Mouse (Mus musculus) gastrocnemius, postnatal 10 days (tissue): ENCODE results near the gene Cfl1. TPM values are rescaled to one million over a fixed set of nuclear protein-coding genes. Genes with fewer than 3 reads are reported as not detected.

Experiments used
- DNase-seq: peaks from one replicate; pipeline ENCODE4 v3.0.0; 2021; ENCODE audit warnings: mixed read lengths
- long read RNA-seq, 2 experiments: library from polyadenylated mRNA; stranded (forward); transcript quantifications; one replicate each; pipeline ENCODE4 v2.0.0; 2021
- total RNA-seq, 2 experiments: library from RNA; stranded (reverse); gene quantifications; 2 replicates each; pipeline ENCODE4 v1.2.3; 2021

Cfl1 gene
- 100 to 1,000 TPM; 305 to 378 TPM for total RNA-seq
- long read RNA-seq, experiment 1, transcript Cfl1-202 (4 exons, 2,354 nt) = major isoform, 194 of 225 reads
- long read RNA-seq, experiment 1, partial matches to known transcripts = 0 of 225 reads
- long read RNA-seq, experiment 1, other reads (novel, unspliced or antisense) = 29 of 225 reads
- long read RNA-seq, experiment 2, transcript Cfl1-202 (4 exons, 2,354 nt) = major isoform, 172 of 192 reads
- long read RNA-seq, experiment 2, partial matches to known transcripts = 17 of 192 reads
- long read RNA-seq, experiment 2, other reads (novel, unspliced or antisense) = 3 of 192 reads

DNA sequence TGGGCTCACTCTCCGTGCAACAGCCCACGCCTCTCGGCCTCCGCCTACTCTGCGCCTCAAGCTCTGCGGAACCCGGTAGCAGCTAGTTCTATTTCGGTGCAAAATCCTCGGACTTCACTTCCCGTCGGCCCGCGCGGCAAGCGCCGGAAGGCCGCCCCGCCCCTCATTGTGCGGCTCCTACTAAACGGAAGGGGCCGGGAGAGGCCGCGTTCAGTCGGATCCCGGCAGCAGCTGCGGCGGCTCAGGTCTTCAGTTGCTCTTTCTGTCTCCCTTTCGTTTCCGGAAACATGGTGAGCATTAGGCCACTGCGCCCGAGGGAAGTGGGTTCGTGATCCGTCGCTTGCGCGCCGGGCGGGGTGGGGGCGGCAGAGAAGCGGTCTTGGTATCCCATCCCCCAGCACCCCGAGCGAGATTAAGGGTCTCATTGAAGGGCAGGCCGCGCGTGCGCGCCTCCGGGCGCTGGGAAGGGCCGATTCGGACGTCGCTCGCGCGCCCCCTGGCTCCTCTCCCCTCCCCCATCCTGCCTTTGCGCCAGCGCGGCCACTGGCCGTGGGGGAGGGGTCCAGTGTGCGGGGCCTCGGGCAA lies at the start of gene Cfl1:
Cfl1 (plus strand) TSS at position 143 of the 585 bp plus-strand sequence.
- peak; percentile 92 for DNase-seq

DNA sequence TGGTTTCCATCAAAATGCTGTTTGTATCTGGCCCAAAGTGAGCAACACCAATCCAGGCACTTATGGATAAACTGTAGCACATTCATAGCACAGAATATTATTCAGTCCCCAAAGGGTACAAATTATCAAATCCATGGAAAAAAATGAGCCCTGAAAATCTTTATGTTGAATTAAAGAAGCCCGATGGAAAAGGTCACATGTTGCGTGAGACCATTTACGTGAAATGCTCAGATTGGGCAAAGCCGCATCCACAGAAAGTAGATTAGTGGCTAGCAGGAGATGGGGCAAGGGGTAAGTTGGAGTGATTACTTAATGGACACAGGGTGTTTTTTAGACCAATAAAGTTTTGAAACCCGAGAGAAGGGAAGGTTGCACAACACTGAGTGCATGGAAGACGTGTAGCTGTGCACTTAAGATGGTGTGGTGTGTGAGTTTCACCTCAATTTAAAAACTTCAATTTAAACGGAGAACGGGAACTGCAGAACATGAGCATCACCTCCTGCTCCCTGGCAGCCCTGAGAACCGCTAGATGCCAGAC lies 45.8 kb upstream of the Cfl1 start:
- no peak for DNase-seq

DNA sequence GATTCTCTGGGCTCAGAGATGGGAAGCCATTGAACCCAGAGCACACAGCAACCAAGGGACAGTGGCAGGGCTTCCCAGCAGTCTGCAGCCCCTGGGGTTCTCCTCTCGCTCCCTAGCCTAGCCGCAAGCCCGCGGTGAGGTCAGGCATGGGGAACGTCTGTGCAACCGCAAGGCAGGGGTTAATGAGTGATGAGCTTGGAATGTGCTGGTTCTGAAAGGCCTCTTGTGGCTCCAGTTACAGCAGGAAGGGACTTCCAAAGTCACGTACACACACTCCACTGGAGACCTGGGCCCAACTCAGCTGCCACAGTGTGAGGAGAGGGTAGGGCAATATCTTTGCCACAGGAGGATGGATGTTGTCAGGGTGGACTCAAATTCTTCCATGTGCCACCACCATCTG lies 45.3 kb upstream of the Cfl1 start:
- no peak for DNase-seq

DNA sequence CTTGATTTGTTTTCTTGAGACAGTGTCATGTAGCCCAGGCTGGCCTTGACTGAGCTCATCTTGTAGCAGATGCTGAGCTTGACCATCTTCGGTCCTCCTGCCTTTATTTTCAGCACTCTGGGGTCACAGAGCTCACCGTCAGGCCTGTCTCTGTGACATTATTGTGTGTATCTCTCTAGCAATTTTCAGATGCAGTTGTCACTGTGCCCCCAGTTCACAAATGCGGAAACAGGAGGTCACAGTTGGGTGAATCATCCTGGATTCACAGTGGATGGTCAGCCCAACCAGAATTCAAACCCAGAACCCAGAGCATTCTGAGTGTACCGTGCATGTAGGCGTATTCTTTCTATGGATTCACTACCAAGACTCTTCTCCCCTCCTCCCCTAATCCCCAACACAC lies 44.5 kb upstream of the Cfl1 start:
- no peak for DNase-seq

DNA sequence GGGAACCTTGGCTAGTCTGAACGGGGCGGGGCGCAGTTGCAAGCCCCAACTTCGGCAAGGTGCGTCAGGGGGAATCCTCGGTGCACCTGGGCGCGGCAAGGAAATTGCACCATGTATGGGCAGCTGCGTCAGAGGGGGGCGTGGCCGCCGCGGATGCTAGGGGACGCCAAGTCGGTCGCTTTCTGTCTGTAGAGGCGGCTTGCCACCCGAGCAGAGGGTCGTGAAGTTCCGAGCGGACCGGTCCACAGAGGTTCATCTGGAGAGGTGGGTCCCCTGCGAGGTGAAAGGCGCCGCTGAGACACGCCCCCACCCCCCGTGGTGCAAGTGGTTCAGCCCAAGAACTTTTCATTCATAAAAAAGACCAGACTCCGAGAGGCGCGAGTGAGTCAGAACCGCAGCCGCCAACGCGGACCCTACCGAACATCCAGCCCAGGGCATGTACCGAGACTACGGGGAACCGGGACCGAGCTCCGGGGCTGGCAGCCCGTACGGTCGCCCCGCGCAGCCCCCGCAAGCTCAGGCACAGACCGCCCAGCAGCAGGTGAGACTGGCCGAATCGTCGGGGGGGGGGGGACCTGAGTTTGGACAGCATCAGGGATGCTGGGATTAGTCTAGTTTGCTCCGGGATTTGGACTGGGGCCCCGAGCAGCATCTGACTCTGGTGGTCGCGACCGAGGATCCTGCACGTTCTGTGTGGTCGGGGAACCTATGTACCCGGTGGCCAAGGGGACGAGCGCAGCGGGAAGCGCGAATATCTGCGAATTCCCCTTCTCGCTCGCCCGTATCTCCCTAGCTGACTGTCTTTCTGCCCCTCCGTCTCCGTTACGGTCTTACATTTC lies 42.5 kb upstream of the Cfl1 start, which contains the start of gene Fosl1:
Fosl1 (plus strand) TSS at position 33 of the 839 bp plus-strand sequence.
- DNase-seq = peak; percentile 63

DNA sequence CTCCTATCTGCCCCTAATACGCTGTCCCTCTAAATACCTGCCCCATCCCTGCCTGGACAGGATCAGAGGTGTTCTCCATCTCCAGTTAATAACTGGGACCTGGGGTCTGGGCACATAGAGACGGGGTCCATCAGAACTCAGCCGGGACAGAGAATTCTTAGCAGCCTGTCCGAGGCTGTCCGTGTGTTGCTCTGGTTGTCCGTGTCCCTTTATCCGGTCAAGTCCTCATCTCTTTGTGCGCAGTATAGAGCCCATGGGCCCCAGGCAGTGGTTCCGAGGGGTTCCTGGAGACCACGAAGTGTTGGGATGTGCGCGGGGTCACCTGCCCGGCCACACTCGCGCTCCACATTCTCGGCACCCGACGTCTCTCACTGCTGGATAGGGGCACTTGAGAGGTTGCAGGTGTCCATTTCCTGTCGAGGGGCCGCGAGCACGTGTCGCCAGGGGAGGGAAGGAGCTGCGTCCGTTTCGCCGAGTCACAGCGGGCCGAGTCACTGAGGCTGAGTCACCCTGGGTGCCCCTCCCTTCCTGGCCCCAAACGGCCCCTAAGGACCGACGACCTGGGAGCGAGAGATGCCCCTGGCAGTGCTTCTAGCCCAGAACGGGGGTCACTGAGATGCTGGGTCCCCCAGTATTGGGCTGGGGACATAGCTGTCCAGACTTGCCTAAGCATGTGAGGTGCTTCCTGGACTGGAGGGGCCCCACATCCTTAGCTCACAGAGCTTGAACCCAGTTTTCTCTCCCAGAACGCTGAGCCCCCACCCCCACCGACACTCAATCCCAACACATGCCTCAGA lies 41.7 kb upstream of the Cfl1 start:
- DNase-seq = no peak

DNA sequence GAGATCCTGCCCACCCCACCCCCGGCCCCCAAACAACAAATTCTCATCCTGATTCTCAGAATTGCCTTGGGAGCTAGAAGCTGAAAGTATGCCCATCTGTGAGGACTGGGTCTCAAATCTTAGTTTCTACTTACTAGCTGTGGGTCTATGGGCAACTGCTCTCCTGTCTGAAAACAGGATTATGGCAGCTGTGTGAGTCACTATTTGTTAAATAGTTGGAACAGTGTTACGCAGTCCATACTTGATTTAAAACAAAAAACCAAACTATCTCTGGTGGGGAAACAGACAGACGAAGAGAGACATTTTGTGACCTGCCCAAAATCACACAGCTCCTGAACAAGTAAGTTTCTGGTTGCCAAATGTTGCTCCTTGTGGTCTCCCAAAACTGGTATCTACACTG lies 40.6 kb upstream of the Cfl1 start:
- no peak for DNase-seq

DNA sequence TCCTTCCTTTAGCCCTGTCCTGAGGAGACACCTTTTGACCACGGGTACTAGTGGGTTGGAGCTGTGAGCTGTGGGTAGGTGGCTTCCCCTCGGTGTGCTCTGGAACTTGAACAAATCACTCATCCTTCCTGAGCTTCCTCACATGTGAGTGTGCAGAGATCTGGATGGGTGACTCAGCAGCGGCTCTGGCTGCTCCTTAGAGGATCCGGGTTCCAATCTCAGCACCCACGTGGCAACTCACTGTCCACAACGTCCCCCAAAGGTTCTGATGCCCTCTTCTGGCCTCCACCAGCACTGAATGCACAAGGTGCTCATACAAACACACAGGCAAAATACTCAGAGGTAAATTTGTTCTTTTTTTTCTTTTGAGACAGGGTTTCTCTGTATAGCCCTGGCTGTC lies 38.5 kb upstream of the Cfl1 start:
- no peak for DNase-seq

DNA sequence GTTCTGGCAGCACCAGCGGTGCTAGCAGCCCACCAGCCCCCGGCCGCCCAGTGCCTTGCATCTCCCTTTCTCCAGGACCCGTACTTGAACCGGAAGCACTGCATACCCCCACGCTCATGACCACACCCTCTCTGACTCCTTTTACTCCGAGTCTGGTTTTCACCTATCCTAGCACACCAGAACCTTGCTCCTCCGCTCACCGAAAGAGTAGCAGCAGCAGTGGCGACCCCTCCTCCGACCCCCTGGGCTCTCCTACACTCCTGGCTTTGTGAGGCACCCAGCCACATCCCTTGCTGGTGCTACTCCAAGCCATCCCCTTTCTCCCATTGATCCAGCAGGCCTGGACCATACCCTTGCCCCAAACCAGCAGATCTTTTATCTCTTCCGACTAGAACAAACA lies 35.2 kb upstream of the Cfl1 start:
- no peak for DNase-seq

DNA sequence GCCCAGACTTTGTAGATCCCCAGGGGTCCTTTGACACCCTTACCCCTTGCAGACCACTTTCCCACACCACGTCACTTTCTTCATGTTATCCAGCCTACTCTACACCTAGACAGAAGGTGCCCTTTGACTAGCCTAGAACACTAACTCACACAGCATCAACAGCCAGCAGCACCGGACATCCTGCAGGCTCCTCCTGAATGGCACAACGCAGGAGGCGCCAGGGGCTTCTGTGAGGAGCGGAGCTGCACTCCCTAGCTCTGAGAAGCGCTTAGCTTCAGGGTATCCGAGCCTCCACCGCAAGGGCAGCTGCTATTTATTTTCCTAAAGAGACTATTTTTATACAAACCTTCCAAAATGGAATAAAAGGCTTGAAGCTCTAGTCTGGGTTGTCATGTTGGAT lies 34.7 kb upstream of the Cfl1 start:
- DNase-seq = no peak

DNA sequence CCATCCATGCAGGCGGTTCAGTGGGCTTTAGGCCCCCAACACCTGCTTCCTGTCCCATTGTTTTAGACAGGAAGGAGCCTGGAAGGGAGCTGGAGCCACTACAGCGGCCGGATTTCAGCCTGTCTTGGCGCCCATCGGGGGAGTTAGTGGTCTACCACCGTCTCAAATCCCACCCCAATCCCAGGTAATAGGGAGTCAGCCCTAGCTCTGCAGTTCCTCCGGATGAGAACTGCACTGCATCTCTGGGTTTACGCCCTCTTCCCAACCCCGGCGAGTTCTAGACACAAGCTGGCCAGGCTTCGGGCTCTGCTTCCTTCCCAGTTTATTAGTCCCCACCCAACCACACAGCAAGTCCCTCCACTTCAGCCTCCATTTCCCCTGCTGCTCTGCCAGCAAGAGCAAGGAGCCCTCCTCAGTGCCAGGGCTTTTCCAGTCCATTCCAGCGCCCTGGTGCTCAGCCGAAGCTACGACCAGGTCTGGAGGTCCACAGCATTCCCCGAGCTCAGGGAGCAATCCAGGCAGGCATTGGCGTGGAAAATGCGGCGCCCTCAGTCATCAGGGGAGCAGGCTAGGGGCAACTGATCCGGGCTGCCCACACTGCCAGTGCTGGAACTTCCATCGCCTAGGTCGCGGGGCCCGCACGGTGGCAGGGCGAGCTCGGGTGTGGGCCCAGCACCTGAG lies 33.9 kb upstream of the Cfl1 start:
- DNase-seq = peak; percentile 33

DNA sequence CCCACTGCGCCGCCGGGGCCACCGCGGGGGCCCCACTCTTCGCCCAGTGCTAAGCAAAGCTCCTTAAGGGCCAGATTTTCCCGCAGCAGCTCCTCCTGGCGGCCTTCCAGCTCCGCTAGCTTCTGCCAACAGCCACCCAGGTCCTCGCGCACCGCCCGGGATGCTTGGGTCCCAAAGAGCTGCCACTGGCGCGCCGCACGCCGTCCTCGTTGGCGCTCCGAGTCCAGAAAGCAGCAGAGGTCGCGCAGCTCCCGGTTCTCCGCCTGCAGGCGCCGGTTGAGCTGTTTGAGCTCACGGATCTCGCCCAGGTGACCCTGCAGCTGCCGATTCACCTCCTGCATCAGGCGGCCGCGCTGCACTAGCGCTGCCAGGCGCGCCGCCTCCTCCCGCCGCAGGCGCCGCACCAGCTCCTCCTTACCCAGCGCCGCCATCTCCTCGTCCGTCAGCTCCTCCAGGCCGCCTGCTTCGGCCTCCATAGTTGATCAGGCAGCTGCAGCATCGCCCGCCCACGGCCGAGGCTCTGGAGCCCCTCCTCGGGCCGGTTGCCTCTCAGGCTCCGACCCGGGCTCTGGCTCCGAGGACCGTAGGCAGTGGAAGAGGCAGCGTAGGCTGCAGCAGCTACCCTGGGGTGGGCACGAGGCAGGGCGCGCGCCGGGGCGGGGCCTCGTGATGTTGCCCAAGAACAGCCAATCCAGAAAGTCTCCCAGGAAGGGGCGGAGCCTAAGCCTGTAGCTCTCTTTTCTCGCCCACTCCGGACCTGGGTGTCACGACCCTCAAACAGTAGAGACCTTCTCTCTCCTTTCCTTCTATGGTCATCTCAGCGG lies 33.1 kb upstream of the Cfl1 start:
- DNase-seq = peak; percentile 94

DNA sequence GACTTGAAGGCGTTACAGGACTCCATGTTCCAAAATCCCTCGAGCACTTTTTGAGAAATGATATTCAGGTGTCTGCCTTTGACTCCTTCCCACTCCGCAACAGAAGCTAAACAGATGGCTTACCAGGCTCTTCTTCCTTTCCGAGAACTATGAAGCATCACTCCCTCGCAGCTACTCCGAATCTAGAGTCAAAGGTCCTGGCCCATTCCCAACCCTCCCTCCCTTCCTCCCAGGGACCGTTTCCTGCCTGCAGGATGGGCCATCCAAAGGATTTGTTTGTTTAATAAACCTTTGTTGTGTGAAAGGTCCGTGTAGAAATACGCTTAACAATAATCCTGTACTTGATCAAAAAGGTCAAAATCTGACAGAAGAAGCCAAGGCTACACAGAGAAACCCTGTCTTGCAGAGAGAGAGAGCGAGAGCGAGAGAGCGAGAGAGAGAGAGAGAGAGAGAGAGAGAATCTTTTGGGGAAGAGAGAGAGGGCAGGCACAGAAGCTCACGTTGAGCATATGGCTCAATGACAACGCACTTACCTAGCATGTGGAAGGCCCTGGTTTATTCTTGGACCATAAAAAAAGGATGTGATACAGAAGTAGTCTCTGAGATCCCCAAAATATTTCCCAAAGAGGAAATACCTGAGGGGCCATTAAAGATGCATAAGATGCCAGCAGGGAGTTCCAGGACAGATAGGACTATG lies 32.4 kb upstream of the Cfl1 start, which contains the start of gene Ccdc85b:
Ccdc85b (minus strand) TSS at position 149 of the 697 bp plus-strand sequence.
- no peak for DNase-seq

DNA sequence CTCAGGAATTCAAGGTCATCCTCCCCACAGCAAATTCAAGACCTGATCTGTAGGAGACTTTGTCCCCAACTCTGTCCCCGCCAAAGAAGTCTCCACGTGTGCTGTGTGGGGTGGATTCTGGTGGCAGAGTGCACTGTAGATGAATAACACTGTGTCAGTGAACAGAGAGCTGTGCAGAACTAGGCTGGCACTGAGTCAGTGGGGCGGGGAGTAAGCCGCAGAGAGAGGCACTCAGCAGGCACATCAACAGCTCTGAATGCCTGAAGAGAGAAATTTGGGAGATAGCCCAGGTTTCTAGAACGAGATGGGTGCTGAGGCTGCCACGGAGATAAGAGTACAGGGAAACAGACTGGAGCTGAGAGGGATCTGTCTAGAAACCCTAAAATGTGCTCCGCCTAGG lies 31.2 kb upstream of the Cfl1 start:
- DNase-seq = no peak

DNA sequence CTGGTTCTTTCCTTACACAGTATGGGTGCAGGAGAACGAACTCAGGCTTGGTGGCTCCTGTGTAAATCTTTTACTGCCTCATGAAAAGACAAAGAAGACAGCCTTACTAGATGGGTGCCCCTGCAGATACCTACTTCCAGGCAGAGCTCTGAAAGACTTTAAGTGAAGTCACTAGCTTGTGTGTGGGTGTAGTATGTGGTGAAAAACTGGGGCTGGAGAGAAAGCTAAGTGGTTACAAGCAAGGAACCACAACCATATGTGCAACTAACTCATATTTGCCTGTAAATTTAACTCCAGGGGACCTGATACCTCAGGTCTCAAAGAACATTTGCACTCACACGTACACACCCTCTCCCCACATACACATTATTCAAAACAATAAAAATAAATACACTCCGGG lies 30.4 kb upstream of the Cfl1 start:
- DNase-seq = no peak

DNA sequence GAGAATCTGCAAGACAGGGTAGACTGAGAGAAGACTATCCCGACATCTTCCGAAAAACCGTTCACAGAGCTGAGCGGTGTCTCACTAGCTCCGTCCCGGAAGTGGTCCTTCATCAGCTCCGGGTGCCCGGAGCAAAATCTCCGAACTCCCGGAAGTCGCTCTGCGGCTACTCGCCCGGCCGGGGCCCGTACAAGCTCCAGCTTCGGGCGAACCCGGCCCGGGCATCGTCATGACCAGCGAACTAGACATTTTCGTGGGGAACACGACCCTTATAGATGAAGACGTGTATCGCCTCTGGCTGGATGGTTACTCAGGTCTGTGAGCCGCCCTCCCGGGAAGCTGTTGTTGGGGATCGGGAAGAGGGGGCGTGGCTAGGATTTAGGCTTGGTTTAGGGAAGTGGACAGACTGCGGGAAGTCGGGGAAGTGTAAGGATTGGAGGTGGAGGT lies 29.8 kb upstream of the Cfl1 start, which contains the start of gene Fibp:
Fibp (plus strand) TSS at position 151 of the 447 bp plus-strand sequence.
- peak; percentile 88 for DNase-seq

DNA sequence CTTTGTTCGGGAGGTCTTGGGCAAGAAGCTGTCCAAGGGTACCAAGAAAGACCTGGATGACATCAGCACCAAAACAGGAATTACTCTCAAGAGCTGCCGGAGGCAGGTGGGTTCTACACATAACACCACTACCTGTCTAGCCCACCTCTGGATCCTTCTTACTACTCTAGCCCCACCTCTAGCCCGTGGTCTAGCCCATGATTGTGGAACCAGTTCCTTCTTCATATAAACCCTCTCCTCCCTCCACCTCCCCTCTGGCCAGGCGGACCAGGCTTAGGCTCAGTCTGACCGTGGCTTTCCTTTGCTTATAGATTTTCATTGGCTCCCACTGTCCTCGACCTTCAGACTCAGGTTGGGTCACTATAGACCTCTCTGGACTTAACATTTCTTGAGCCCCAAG lies 28.8 kb upstream of the Cfl1 start:
- no peak for DNase-seq

DNA sequence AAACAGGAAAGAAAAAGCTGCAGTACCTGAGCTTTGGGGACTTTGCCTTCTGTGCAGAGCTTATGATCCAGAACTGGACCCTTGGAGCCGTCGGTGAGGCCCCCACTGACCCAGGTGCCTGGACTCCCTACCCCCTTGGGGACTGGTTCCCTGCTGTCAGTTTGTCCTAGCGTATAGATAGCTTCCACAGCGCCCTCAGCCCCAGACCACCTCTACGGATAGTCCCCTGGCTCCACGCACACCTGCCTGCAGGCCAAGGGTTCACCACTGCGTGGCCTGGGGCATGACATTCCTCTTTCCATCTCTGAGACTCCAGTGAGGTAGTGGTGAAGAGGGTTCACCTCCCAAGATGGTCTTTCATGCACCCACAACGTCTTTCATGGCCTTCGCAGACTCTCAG lies 27.0 kb upstream of the Cfl1 start:
- no peak for DNase-seq

DNA sequence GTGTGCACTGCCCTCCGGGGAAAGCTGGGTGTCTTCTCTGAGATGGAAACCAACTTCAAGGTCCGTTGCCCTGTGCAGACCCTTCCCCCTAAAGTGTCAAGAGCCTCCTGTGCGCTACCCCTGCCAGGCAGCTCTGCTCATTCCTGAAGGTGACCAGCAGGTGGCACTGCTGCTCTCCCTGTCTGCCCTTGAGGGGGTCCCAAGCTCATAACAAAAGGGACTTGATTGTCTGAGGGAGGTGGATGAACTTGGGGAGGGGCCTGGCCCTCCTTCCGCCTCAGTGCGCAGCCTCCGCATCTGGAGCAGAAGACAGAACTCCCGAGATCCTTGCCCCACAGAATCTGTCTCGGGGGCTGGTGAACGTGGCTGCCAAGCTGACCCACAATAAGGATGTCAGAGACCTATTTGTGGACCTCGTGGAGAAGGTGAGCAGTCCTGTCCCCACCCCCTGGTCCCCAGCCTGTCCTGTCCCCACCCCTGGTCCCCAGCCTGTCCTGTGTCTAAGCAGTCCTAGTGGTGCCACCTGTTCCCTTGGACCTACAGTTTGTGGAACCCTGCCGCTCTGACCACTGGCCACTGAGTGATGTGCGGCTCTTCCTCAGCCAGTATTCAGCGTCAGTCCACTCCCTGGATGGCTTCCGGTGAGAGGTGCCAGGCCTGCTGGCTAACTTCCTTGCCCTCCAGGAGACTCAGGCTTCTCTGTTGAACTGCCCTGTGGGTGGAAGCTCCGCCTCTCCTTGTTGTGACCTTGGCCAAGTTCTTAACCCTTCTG lies 26.3 kb upstream of the Cfl1 start:
- DNase-seq = peak; percentile 53
